Comparison of ENCODE assay signal across 9 mouse cellular contexts in genomic region chr9:71447573-71447972, GRCm38 (mm10). TPM values are rescaled to one million over a fixed set of nuclear protein-coding genes. Genes with fewer than 3 reads are reported as not detected.
DNase-seq lines count a peak whose midpoint lies in the region; ATAC-seq and TF ChIP-seq lines count a peak whose summit lies in the region.
"Had no signal": no experiment of that assay in that cellular context is flagged by ENCODE, and none has a peak within 500 bp of the region (broad histone marks: within the 10 kb centered on the region; RNA-seq: fewer than 3 reads in every experiment).

No protein-coding gene starts in this region.

- no peak for ATAC-seq in midbrain, embryonic 11.5 days (ENCODE audit: low FRiP score)
- ATAC-seq in midbrain, embryonic 16.5 days, result no peak
- ATAC-seq in lung, embryonic 14.5 days (ENCODE audit: insufficient read depth), result 0 out of 2 replicates have a peak, but pooled peaks have one; percentile 28

- no peak overlapping the region for H3K27ac ChIP-seq in midbrain, embryonic 11.5 days (ENCODE audit: low read depth, low read length)
- no peak overlapping the region for H3K27ac ChIP-seq in midbrain, embryonic 16.5 days (ENCODE audit: low read length)
- H3K27ac ChIP-seq in lung, embryonic 14.5 days (ENCODE audit: low read depth), result no peak overlapping the region
- H3K27ac ChIP-seq: embryonic facial prominence, embryonic 13.5 days had no signal

- H3K4me2 ChIP-seq in midbrain, embryonic 11.5 days, result no peak overlapping the region
- no peak overlapping the region for H3K4me2 ChIP-seq in midbrain, embryonic 16.5 days (ENCODE audit: low read length)
- H3K4me2 ChIP-seq in lung, embryonic 14.5 days, result no peak overlapping the region
- H3K4me2 ChIP-seq: embryonic facial prominence, embryonic 13.5 days had no signal

- no peaks in the 10 kb centered on the region for H3K9me3 ChIP-seq in midbrain, embryonic 11.5 days (ENCODE audit: control insufficient read depth, low read length)
- H3K9me3 ChIP-seq in midbrain, embryonic 16.5 days (replicated peaks; ENCODE audit: control insufficient read depth, low read length, poor library complexity, severe bottlenecking), result no peaks in the 10 kb centered on the region
- no peaks in the 10 kb centered on the region for H3K9me3 ChIP-seq in lung, embryonic 14.5 days (ENCODE audit: low read depth, low read length)
- H3K9me3 ChIP-seq: embryonic facial prominence, embryonic 13.5 days had no signal

- intact Hi-C loops in gastrocnemius, postnatal 14 days (cut with DNase I; ENCODE audit: low total_unique reads), result loop anchor here (10.0 kb wide), 2 partner anchors 93 to 233 kb away; partner anchors contain the start of gene Aldh1a2

- no peaks in the 10 kb centered on the region for H3K36me3 ChIP-seq in midbrain, embryonic 11.5 days (ENCODE audit: control insufficient read depth, insufficient read depth, low read length)
- no peaks in the 10 kb centered on the region for H3K36me3 ChIP-seq in midbrain, embryonic 16.5 days (ENCODE audit: control insufficient read depth, insufficient read depth, low read length)
- H3K36me3 ChIP-seq in lung, embryonic 14.5 days (ENCODE audit: insufficient read depth), result no peaks in the 10 kb centered on the region
- H3K36me3 ChIP-seq: embryonic facial prominence, embryonic 13.5 days had no signal

- no peaks in the 10 kb centered on the region for H3K27me3 ChIP-seq in midbrain, embryonic 11.5 days (ENCODE audit: control insufficient read depth, insufficient read depth, low read length)
- H3K27me3 ChIP-seq in midbrain, embryonic 16.5 days (ENCODE audit: control insufficient read depth, insufficient read depth, low read depth, low read length), result no peaks in the 10 kb centered on the region
- no peaks in the 10 kb centered on the region for H3K27me3 ChIP-seq in lung, embryonic 14.5 days (ENCODE audit: insufficient read depth, low read length)

- no peak overlapping the region for H3K9ac ChIP-seq in midbrain, embryonic 11.5 days (ENCODE audit: low read length)
- H3K9ac ChIP-seq in midbrain, embryonic 16.5 days (ENCODE audit: low read depth, low read length), result no peak overlapping the region
- no peak overlapping the region for H3K9ac ChIP-seq in lung, embryonic 14.5 days
- H3K9ac ChIP-seq: embryonic facial prominence, embryonic 13.5 days had no signal

- peak; percentile 80 for TF ChIP-seq CTCF in lung, embryonic 14.5 days (IDR thresholded peaks at IDR 0.05; ENCODE audit: low read depth)

- 31% methylated on average over 4 of the region's 4 CpGs for WGBS in midbrain, embryonic 11.5 days
- 34% methylated on average over 4 of the region's 4 CpGs for WGBS in midbrain, embryonic 16.5 days
- WGBS in lung, embryonic 14.5 days, result 35% methylated on average over 4 of the region's 4 CpGs

- H3K4me3 ChIP-seq in midbrain, embryonic 11.5 days (ENCODE audit: low read depth, low read length), result no peak overlapping the region
- H3K4me3 ChIP-seq in midbrain, embryonic 16.5 days (ENCODE audit: low read depth, low read length), result no peak overlapping the region
- no peak overlapping the region for H3K4me3 ChIP-seq in lung, embryonic 14.5 days (ENCODE audit: low read depth, low read length)
- H3K4me3 ChIP-seq: embryonic facial prominence, embryonic 13.5 days had no signal

- peak; percentile 97 for DNase-seq in midbrain, embryonic 11.5 days (ENCODE audit: low spot score, missing footprints)
- DNase-seq in brain, adult 2 months (ENCODE audit: low read depth, low spot score), result peak; percentile 68
- peak; percentile 58 for DNase-seq in gastrocnemius, postnatal 14 days
- peak; percentile 91 for DNase-seq in kidney, postnatal 4 days
- DNase-seq in lung, embryonic 14.5 days, result peak; percentile 93
- DNase-seq in testis, postnatal 10 days (ENCODE audit: low spot score), result peak; percentile 85
- DNase-seq in MN1 (ENCODE audit: low spot score), result no peak

- no peaks in the 10 kb centered on the region for H3K4me1 ChIP-seq in midbrain, embryonic 11.5 days (ENCODE audit: control insufficient read depth, insufficient read depth, low read length)
- no peaks in the 10 kb centered on the region for H3K4me1 ChIP-seq in midbrain, embryonic 16.5 days (ENCODE audit: control insufficient read depth, insufficient read depth, low read length)
- H3K4me1 ChIP-seq in lung, embryonic 14.5 days (ENCODE audit: insufficient read depth), result no peaks in the 10 kb centered on the region

RNA-seq across cellular contexts. Expression of gene Polr2m, which starts 38.2 kb away (rescaled TPM):
- polyA plus RNA-seq in midbrain, embryonic 11.5 days (2014; fragmentation: Nextera tagmentation; extraction: Ambion mirVana), result 455 and 475 TPM in 2 replicates
- polyA plus RNA-seq in midbrain, embryonic 16.5 days (2015; fragmentation: Nextera tagmentation; extraction: Ambion mirVana), result 341 and 351 TPM in 2 replicates
- total RNA-seq in gastrocnemius, postnatal 14 days (2021), result 100 to 1,000 TPM; 175 to 183 TPM
- polyA plus RNA-seq in lung, embryonic 14.5 days (2014; fragmentation: Nextera tagmentation; extraction: Ambion mirVana), result 348 and 373 TPM in 2 replicates
